Comparison of ENCODE assay signal across 26 mouse cellular contexts in genomic region chr15:43784171-43784570, GRCm38 (mm10).
"Had no signal": no experiment of that assay in that cellular context is flagged by ENCODE, and none has a peak within 500 bp of the region (broad histone marks: within the 10 kb centered on the region; RNA-seq: fewer than 3 reads in every experiment).

No protein-coding gene starts in this region.

- H3K36me3 ChIP-seq: heart, embryonic 10.5 days; heart, embryonic 12.5 days; hindbrain, embryonic 10.5 days; hindbrain, embryonic 12.5 days; intestine, embryonic 15.5 days; limb, embryonic 10.5 days; limb, embryonic 12.5 days had no signal

- H3K4me2 ChIP-seq: heart, embryonic 12.5 days; hindbrain, embryonic 12.5 days; hindbrain, embryonic 14.5 days; intestine, embryonic 15.5 days; limb, embryonic 12.5 days; liver, embryonic 11.5 days had no signal

- H3K9ac ChIP-seq: heart, embryonic 12.5 days; hindbrain, embryonic 12.5 days; hindbrain, embryonic 14.5 days; intestine, embryonic 15.5 days; limb, embryonic 12.5 days; liver, embryonic 14.5 days had no signal

- H3K4me1 ChIP-seq: heart, embryonic 10.5 days; heart, embryonic 12.5 days; hindbrain, embryonic 10.5 days; hindbrain, embryonic 12.5 days; intestine, embryonic 15.5 days; limb, embryonic 10.5 days; limb, embryonic 12.5 days had no signal

- ATAC-seq: hindbrain, embryonic 16.5 days; inflammation-experienced regulatory T-cells, adult 6 months; intestine, embryonic 15.5 days; intestine, postnatal 0 days had no signal

- H3K27ac ChIP-seq: heart, embryonic 10.5 days; hindbrain, embryonic 10.5 days; hindbrain, embryonic 12.5 days; hindbrain, embryonic 14.5 days; intestine, embryonic 15.5 days; layer of hippocampus, adult 2 months; left cerebral cortex, adult 2 months; limb, embryonic 10.5 days; limb, embryonic 12.5 days; liver, embryonic 14.5 days had no signal

- DNase-seq: gastrocnemius, postnatal 10 days; gastrocnemius, postnatal 25 days; heart, adult 18-20 months; heart, postnatal 10 days; heart, postnatal 4 days; kidney, adult 18-20 months; kidney, adult 8-10 months; kidney, postnatal 10 days; kidney, postnatal 25 days; kidney, postnatal 4 days; liver had no signal

- H3K9me3 ChIP-seq: heart, embryonic 10.5 days; heart, embryonic 12.5 days; hindbrain, embryonic 10.5 days; hindbrain, embryonic 12.5 days; intestine, embryonic 15.5 days; limb, embryonic 10.5 days; limb, embryonic 12.5 days had no signal

- H3K27me3 ChIP-seq: heart, embryonic 12.5 days; hindbrain, embryonic 12.5 days; intestine, embryonic 15.5 days; limb, embryonic 12.5 days had no signal

- H3K4me3 ChIP-seq: heart, embryonic 10.5 days; heart, embryonic 12.5 days; hindbrain, embryonic 10.5 days; hindbrain, embryonic 12.5 days; intestine, embryonic 15.5 days; layer of hippocampus, adult 2 months; left cerebral cortex, adult 2 months; limb, embryonic 10.5 days; limb, embryonic 12.5 days had no signal
